Mouse (Mus musculus) mesoderm, embryonic 11.5 days (tissue): ENCODE measurements at regions not wholly inside any gene's neighbourhood (a gene's known extent, or its start where the extent isn't known, plus 50 kb on each side); places are given as distances from the start of the nearest gene placed in this dataset.

ENCODE experiments used
- DNase-seq: peaks from one replicate; pipeline ENCODE4 v3.0.0-alpha.2; 2012; ENCODE audit warnings: low read depth, low spot score

- DNase-seq: no peak
Observed at GRCm38 (mm10) chr16:29147766-29148165, 61.7 kb upstream of the Hrasls start.

- DNase-seq: no peak
Observed at GRCm38 (mm10) chr16:29119217-29119616, 90.3 kb upstream of the Hrasls start.

DNA sequence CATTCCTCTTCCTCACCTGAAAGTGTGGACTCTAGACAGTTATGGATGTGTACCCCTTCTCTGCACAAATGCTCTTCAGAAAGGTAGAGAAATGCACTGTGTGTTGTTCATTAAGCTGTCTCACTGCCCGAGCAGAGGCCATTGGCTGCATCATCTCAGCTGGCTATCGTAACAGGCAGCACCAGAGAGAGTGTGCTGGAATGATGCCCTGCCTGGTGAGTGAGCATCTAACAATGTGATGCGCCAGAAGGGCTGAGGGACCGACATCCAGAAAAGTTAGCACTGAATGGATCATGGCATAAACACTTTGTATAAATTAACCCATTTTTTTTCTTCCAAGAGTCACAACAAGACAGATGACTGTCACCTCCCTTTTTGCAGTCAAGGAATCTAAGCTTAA is 112.7 kb upstream of the Hrasls start:
- no peak for DNase-seq

DNA sequence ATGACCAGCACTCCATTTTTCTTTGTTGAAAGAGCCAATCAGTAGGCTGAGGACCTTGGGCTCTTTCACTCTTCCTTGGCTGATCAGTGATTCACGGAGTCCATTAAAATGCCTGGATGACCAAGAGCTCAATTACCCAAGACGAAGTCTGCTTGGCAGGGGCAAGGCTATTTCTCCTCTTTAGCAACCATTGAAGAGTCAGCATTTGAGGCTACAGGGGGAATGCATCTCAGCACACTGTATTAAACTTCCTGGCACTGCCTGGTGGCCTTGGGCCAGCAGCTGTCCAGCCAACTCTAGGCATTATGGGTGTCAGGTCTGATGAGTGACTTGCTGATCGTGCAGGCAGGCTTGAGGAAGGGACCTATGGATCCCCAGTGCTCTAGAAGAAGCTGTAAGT is 136.5 kb upstream of the Mb21d2 start:
- DNase-seq: no peak

- no peak for DNase-seq
Observed at GRCm38 (mm10) chr16:29065097-29065785, 135.8 kb upstream of the Mb21d2 start.

DNA sequence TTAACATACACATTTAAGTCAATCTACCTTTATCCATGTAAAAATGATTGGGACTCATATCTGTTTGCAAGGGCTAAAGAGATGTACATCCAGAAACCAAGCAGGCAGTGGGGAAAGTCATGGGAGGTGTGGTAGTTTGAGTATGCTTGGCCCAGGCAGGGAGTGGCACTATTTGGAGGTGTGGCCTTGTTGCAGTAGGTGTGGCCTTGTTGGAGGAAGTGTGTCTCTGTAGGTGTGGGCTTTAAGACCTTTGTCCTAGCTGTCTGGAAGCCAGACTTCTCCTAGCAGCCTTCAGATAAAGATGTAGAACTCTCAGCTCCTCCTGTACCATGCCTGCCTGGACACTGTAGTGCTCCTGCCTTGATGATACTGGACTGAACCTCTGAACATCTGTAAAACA is 133.9 kb upstream of the Mb21d2 start:
- no peak for DNase-seq

DNA sequence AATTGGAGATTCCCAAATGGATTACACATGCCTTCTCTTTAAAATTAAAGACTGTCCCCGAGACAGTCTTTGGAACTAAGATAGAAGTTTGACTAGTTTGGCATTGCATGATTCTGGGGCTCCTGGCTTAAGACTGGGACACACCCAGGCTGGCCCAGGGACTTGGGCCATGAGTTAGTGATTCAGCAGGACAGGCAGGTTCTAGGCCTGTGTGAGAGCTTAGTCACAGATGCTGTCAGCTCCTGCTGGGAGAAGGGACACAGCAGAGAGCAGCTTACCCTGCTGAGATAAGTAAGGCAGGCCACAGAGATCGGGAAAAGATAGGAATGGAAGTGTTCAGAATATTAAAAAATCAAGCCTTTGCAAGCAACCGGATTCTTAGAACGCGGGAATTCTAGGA is 127.6 kb upstream of the Mb21d2 start:
- DNase-seq: no peak

DNA sequence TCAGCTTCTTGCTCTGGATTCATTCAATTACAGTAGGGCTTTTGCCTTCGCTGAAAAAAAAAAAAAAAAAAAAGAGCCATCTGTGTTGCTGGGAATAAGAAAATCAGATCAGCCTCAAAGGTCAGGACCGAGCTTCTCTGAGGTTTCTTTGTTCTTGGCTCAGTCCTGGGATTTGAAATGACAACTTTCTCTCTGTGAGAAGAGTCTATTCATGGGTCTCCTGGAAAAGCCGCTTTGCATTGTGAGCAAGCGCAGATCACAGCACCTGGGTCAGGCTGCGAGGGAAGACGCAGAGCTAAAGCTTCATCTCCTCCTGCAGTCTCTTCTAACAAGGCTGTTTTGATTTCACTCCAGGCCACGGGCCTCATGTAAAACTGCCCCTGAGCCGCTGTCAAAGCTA is 125.0 kb upstream of the Mb21d2 start:
- DNase-seq: peak; percentile 41

GRCm38 (mm10) chr16:29046453-29046993 is 117.0 kb upstream of the Mb21d2 start:
- DNase-seq: no peak

DNA sequence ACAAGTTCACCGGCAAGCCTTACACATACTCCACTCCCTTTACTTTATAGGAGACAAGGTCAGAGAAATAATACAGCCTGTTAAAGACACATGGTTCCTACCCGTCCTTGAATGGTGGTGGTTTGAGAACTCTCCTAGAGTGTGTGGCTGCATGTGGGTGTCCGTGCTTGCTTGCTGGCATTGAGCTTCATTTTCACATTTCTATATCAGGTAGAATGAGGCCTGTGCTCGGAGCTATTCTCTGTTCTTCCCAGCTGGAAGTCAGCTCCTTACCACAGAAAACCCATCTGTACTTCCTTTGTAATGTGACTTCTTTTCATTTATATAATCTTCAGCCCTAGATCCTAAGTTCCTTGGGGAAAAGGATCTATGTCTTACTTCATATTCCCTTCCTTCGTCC is 106.0 kb upstream of the Mb21d2 start:
- DNase-seq: no peak

GRCm38 (mm10) chr16:29034053-29034794 is 104.8 kb upstream of the Mb21d2 start:
- peak; percentile 39 for DNase-seq

DNA sequence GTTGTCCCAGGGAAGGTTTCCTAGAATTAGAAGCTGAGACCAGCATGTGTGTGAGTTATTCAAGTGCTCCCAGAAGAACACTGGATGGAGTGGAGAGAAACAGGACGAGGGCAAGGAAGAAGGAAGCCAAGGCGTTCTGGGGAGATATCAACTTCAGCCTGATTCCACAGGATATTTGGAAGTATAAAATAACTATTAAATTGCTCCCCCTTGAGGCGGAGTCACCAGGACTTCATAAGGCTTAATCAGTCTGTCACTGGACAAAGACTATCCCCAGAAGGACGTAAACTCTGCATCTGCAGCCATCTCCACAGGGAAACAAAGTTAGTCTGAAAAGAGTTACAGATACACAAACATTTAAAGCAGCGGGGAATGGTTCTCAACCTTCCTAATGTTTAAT is 103.9 kb upstream of the Mb21d2 start:
- DNase-seq: no peak

DNA sequence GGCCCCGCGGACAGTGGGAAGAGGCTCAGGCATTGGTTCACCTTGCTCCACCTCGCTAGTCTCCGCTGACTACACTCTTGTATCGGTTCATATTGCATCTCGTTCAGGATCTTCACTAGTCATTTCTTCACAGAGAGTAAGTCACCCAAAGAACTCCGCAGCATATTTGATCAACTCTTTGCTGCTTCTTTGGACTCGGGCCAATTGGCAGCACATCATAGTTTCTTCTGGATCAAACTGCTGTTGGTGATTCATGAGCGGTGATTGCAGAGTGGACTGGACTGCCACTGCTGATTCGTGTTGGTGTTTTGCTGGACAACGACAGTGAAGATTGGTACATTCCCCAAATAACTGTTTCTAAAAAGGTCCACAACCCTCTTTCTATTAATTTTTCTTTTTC is 98.4 kb upstream of the Mb21d2 start:
- DNase-seq: no peak

DNA sequence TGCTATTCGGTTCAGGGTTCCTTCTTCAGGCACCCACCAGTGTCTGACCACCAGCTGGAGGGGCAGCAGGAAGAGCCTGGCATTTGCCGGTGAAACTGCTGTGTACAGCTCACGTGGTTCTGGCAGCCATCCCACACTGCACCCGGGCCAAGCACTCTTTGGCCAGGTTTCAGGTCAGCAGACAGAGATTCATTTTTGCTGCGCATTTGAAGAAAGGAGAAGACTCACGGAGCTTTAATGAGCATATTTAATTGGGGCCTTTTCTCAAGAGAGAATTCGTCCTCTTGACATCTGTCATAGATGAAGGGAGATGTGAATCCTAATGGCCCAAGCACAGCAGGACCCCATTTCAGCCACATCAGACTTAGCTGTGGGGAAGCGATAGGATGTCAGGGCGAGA is 71.8 kb upstream of the Mb21d2 start:
- DNase-seq: no peak

GRCm38 (mm10) chr16:28999641-29000040 is 70.2 kb upstream of the Mb21d2 start:
- no peak for DNase-seq

DNA sequence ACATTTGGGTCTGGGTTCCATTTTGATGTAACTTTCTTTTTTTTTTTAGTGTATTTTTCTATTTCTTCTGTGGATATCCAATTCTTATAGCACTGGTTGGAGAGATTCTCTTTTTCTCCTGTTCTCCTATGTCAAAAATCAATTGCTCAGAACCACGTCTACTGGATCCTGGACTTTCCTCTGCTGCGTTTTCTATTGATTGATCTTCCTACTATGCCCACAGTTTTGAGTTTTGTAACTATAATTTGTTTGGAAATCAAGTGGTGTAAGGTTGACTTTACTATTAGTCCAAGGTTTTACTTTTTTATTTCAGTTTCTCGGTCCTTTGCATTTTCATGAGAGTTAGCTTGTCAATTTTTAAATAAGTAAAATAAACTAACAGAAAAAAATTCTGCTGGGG is 67.2 kb upstream of the Mb21d2 start:
- DNase-seq: no peak

- DNase-seq: no peak
Observed at GRCm38 (mm10) chr16:28990666-28991065, 61.2 kb upstream of the Mb21d2 start.

GRCm38 (mm10) chr16:28984931-28985330 is 55.5 kb upstream of the Mb21d2 start:
- DNase-seq: peak; percentile 20

DNA sequence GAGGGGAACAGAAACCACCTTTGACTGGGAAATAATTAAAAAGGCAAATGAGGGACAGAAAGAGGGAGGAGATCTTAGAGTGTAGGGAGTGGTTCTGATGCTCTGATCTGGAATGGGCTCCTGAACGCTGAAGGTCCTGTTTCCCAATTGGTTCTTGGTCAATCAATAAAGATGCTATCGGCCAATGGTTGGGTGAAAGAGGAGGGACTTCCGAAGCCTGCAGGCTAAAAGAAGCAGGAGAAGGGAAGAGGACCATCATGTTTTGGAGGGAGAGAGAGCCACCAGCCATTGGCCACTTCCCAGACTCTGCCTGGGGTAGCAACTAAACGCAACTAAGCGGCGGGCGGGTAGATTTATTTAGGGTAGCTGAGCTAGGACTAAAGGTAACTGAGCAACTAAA is 53.4 kb upstream of the Mb21d2 start:
- no peak for DNase-seq
